In the genomic region with DNA sequence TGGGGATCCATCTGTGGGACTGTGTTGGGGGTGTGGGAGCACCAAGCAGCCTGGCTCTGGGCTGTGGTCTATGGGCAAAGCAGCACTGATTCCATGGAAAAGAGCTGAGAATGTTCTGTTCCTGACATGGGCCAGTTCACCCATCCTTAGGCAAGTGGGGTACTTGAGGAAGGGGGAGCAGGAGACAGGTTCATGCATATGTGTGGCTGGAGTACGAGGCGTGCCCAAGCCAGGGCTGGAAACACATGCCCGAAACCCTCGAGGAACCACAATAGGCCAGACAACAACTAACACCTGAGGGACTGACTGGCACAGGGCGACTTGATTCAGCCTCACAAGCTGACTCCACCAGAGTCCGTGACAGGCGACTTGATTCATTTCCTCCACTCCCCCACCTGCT, we compare ENCODE assay signal across 19 mouse cellular contexts.
"Had no signal": no experiment of that assay in that cellular context is flagged by ENCODE, and none has a peak within 500 bp of the region (broad histone marks: within the 10 kb centered on the region; RNA-seq: fewer than 3 reads in every experiment).

No protein-coding gene starts in this region.

- H3K9me3 ChIP-seq: liver, embryonic 13.5 days; midbrain, embryonic 12.5 days; midbrain, embryonic 15.5 days; neural tube, embryonic 12.5 days; neural tube, embryonic 15.5 days had no signal

- H3K4me2 ChIP-seq: liver, embryonic 13.5 days; midbrain, embryonic 12.5 days; midbrain, embryonic 15.5 days; neural tube, embryonic 12.5 days; neural tube, embryonic 15.5 days had no signal

- H3K27ac ChIP-seq: kidney, postnatal 0 days; left cerebral cortex, adult 2 months; liver, embryonic 13.5 days; midbrain, embryonic 12.5 days; midbrain, embryonic 15.5 days; neural tube, embryonic 12.5 days; neural tube, embryonic 15.5 days had no signal

- H3K4me3 ChIP-seq: left cerebral cortex, adult 2 months; liver, embryonic 13.5 days; megakaryocyte, embryonic 14.5 days; midbrain, embryonic 12.5 days; midbrain, embryonic 15.5 days; neural tube, embryonic 12.5 days; neural tube, embryonic 15.5 days had no signal

- H3K36me3 ChIP-seq: liver, embryonic 13.5 days; midbrain, embryonic 12.5 days; midbrain, embryonic 15.5 days; neural tube, embryonic 12.5 days; neural tube, embryonic 15.5 days had no signal

- DNase-seq: kidney, adult 2 months; kidney, postnatal 25 days; layer of hippocampus, postnatal 36 days; liver, embryonic 13.5 days; lung, adult 2 months; lung, postnatal 36 days; right cerebral cortex, adult 18-20 months; right cerebral cortex, postnatal 14 days; spleen, adult 18-20 months; thymus, postnatal 25 days had no signal

- H3K4me1 ChIP-seq: midbrain, embryonic 12.5 days; midbrain, embryonic 15.5 days; neural tube, embryonic 12.5 days; neural tube, embryonic 15.5 days had no signal

- ATAC-seq: intestine, postnatal 0 days; lung, postnatal 0 days had no signal

- H3K27me3 ChIP-seq: liver, embryonic 13.5 days; megakaryocyte, embryonic 14.5 days; midbrain, embryonic 12.5 days; midbrain, embryonic 15.5 days; neural tube, embryonic 12.5 days; neural tube, embryonic 15.5 days had no signal

- H3K9ac ChIP-seq: liver, embryonic 13.5 days; midbrain, embryonic 12.5 days; midbrain, embryonic 15.5 days; neural tube, embryonic 12.5 days; neural tube, embryonic 15.5 days had no signal
